Mouse (Mus musculus) frontal cortex, adult (tissue): ENCODE measurements around the gene Gm28043.

Source experiments
- ATAC-seq: cut with Nextera tagmentation; 2 replicates; pipeline ENCODE4 v1.9.2; 2017; ENCODE audit warnings: mild to moderate bottlenecking, moderate library complexity, mixed read lengths; ENCODE audit not compliant: low TSS enrichment

Gm28043 gene

DNA sequence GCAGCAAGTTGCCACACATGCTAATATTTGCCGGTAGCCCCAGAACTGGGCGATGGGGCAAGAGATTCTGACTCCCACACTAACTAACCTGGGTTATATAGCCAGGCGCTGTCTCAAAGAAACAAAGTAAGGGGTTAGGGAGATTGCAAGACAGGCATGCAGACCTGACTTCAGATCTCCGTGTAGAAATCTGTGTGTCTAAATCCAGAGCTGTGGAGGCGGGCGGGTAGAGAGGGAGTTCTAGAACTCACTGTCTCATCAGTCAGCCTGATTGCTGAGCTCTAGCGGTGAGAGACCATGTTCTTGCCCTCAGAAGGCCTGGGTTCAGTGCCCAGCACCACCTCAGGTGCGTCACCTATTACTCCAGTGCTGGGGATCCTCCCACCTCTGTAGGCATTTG, 8.8 kb downstream of the Gm28043 start:
- peak; percentile 74; the same call in 1 of the 2 replicates for ATAC-seq

DNA sequence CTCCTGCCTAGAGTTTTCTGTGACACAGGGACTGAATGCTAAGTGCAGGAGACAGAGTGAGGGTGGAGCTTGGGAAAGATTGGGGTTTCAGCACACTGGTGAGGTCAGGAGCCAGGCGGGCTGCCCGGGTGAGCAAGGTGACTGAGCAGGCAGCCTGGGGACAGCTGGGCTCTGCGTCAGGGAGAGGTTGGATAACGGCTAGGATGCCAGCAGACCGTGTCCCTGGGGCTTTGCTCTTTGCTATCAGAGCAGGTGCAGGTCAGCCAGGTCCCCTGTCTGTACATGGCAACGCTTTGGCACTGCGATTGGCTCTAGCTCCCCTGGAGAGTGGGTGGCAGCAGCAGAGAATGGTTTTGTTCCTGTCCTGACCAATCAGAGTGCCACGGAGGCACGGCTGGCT, 12.6 kb downstream of the Gm28043 start:
- no peak for ATAC-seq

DNA sequence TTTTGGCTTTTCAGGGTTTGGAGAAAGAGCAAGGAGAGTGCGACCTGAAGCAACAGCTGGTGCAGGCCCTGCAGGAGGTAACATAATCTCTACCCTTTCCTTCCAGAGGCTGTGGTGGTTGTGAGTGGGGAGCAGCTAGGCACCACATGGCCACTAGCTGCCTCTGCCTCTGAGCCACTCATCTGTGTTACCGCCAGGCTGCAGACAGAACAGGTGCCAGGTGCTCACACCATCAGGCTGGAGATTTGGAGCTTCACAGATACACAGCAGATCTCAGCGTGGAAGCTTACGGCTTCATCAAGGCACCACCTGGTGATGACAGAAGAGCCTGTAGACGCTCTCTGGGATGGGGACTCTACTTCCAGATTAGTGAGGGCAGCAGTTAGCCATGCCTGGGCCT, 14.3 kb downstream of the Gm28043 start:
- ATAC-seq, result no peak

DNA sequence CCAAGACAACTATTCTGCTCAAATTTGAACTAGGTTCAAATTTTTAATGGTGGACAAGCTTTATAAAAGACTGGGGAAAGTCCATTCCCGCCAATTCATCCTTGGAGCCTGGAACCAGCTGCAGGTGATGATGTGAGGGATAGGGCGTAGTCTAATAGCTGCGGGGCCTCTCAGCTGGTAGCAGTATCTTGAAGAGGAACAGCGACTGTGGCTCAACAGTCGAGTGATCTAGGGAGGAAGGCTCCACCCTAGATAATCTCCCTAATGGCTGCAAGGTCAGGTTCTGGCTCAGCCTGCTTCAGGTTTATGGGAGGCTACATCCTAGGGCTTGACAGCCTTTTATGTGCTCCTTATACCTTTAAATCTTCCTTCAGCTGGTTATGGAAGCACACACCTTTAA, 14.9 kb downstream of the Gm28043 start:
- no peak for ATAC-seq

DNA sequence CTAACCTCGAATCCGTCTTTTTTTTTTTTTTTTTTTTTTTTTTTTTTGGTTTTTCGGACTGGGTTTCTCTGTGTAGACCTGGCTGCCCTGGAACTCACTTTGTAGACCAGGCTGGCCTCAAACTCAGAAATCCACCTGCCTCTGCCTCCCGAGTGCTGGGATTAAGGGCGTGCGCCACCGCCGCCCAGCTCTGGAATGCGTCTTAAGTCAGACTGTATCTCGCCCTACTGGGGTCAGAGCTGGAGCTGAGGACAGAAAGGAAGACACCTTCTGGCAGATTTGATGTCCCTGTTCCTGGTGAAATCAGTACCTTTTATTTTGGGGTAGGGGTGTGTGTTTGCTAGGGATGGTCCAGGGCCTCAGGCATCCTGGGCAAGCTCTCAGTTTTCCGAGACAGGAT, 17.6 kb downstream of the Gm28043 start:
- no peak for ATAC-seq

DNA sequence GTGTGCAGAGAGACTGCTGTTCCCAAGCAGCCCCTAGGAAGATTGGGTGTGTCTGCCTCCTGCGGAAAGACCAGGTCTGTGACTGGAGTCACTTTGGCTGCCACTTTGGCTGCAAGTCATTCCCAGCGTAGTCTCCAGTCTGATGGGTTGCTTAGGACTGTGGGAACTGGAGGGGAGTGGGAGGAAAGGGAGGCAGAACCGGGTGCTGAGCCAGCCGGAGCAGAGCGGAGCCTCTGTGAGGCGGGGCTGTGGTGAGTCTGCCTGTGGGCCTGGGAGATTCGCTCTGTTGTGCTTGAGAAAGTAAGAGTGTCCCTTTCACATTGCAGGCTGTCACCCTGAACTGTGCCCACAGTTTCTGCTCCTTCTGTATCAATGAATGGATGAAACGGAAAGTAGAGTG, 20.8 kb downstream of the Gm28043 start:
- peak; percentile 81; the same call in 1 of the 2 replicates for ATAC-seq

DNA sequence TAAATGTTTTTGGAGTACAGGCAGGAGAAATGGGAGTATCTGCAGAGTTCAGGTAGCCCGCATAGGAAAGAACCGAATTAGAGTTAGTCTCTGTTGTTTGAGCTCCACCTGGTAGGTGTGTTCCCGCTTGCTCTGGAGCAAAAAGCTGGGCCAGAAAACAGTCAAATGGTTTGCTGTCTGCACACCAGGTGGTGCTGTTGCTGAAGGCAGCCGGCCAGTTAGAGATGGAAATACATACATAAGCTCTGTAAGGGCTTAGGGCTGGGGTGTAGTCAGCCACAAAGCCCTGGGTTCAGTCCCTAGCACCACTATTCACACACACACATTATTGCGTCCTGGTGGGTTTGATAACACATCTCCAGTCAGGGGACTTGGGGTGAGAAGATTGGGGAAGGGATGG, 21.4 kb downstream of the Gm28043 start:
- ATAC-seq, result peak; percentile 61

DNA sequence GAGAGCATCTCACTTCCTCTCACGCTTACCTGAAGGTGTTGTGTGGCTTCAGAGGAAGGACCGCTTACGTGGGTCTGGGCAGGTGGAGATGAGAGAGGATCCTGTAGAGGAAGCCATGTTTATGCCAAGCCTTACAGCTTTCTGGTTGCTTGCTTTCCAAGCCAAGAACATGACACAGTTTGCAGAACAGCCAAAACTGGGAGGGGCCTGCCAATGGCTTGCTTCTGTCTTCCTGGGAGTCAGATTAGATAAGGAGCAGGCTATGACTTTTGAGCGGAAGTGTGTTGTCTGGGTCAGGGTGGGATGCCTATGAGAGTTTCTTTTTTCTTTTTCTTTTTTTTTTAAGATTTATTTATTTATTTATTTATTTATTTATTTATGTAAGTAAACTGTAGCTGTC, 22.7 kb downstream of the Gm28043 start:
- no peak for ATAC-seq

DNA sequence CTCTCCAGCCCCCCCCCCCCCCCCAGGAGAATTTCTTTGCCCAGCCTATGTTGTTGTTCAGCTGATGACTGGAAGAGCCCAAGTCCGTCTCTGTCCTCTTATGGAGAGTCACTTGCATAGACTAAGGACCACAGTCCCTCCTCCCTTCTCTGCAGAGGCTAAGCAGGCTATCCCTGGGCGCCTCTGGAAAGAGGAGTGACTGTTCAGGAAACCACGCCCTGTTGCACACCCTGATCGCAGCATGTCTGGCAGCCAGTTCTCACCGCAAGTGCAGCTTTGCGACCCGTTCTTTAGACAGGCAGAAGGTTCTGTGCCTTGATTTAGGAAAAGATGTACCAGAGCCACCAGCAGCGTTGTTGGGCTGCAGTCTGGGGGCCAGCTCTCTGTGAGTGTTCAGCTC, 23.2 kb downstream of the Gm28043 start:
- ATAC-seq, result no peak

DNA sequence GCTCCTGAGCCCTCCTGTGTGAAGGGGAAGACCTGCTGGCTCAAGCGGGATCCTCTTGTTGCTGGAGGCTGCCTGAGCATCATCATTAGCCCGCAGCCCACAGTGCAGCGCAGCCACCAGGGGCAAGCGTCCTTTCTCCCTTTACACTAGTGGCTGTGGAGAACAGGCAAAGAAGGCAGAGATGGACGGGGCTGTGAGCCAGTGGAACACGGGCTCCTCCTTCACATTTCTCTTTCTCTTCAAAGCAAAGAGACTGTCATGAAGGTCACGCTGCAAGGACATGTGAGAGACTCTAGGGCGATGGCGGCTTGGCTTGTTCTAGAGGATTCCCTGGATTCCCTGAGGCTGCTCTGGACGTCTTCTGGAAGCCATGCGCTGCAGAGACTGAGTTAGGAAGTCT, 26.3 kb downstream of the Gm28043 start:
- no peak for ATAC-seq

DNA sequence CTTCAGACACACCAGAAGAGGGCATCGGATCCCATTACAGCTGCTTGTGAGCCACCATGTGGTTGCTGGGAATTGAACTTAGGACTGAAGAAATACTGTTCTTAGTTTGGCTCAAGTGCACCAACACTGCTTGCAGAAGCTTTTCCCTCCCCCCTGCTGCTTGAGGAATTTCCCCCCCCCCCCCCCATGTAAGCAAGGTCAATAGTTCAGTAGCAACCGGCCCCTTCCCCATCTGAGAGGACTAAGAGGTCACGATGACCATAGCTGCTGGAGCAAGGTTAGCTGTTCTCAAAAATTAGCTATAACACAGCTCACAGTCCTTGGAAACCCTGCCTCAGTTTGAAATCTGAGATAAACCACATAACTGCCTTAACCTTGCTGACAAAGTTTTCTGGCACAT, 27.5 kb downstream of the Gm28043 start:
- ATAC-seq, result no peak

DNA sequence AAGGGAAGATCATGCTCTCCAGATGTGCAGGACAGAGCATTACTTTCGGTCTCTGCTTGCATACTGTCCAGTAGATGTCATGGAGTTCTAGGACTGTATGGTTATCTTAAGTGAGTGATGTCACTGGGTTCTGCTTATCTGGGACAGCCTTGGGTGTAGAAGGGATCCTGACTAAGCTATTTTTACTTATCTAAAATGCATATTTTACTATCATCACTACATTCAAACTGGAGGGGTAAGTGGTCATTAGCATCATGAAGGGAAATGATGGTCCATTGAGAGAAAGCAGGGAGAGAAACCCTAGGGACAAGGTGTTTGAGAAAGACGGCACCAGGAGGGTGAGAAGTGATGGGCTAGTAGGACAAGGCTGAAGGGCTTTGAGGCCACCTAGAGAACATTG, 43.6 kb downstream of the Gm28043 start:
- no peak for ATAC-seq

DNA sequence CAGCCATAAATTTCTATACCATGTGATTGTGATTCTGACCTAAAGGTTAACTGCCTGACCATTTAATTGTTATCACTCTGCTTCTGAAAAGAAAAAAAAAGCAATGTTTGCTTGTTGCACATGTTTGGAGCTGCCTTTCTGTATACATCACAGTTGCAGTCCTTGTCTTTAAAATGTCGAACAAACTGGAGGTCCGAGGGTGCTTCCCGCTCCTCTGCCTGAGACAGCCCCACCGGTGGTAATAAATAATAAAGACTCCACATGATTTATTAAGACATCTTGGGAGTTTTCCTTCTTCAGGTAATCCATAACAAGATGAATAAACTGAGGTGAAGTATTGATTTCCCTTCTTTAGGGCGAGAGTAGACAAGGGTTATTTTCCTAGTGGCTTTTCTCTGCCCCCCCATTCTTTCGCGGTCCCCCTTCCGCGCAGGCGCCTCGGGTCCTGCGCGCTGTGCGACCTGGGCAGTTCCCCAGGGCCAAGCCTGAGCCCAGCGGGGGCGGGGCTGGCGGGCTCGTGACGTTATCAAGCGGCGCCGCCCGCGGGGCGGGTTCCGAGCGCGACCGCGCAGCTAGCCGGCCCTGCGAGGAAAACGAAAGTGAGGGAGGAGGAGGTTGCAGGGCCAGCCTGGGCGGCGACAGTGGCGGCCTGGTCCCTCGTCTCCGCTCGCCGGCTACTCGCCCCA, 45.5 kb downstream of the Gm28043 start, which contains the start of gene Cmtr1:
Gene Cmtr1 (plus strand): TSS at position 520 of the 686 bp plus-strand sequence.
- peak; percentile 93 for ATAC-seq

DNA sequence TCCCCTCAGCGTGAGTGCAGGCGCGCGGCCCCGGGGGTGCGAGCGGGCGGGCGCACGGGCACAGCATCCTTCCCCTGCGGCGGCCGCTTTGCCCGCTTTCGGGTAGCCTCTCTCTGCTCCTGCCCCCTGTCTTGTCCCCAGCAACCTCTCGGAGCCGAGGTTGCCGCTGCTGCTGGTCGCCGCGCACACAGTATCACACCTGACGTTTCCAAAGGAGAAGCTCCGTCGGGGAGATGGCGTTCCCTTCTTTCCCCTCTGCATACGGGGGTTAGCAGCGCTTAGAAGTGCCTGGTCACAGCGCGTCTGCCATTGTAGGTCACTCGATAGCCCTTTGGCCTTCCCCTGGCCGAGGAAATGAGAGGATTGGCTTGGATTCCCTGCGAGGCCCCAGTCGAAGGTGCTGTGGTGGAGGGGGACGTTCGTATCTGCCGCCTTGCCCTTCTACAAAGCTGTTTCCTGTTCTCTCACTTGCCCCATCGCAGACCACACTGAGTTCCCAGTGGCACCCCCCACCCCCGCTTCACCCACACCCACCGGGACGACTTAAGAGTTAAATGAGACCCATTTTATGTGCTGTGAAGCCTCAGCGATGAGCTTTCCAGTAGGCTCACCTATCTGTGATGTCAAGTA, 46.2 kb downstream of the Gm28043 start:
- no peak; the same call in 1 of the 2 replicates for ATAC-seq

DNA sequence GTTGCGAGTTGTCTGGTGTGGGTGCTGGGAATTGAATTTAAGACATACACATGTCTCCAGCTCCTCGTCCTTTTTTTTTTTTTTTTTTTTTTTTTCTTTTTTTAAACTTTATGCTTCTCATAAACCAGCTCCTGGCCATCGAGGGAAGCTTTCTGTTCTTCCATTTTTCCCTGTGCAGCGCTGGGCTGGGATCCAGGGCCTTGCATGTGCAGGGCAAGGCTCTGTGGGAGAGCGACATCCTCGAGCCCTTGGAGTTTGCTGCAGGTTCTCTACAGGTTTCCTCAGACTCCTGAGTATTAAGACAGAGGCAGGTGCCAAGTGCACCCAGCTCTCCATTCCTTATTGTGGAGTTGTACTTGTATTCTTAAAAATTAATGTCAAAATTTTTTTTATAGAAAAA, 47.5 kb downstream of the Gm28043 start:
- no peak for ATAC-seq

DNA sequence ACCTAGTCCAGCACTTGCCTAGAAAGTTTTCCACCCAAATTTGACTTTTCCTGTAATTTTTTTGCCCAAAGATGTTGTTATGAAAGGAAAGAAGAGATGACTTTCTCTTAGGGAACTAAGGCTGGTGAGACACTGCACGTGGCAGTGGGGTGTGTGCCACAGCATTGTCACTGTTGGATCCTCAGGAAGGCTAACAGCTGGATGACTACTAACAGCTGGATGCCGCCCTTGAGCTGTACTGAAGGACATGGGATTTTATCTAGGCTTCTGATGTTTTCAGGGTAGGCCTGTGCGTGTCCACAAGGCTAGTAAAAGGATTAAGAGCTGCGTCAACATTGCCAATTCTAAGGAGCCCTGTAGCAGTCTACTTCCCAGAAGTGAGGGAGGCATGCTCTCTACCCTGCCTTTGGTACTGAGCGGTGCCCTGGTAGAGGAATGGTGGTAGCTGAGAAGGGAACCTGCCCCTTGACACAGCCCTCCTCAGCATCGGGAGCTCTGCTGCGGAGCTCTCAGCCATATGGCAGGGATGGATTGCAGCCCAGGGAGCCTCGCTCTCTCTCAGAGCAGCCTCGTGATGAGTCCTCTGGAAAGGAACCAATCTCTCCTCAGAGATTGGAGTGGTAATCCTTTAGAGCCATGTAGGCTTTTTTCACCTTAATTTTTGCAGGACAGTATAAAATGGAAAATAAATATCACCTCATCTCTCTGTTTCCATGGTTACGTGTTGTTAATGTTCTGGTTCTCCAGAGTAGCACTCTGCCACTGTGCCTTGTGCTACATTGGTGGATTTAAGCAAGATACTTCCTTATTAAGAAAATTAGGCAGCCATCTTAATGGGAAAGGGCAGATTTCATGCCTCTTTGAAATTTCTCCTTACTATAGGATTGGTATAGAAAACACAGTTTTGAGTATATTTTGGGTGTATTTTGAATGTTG, 53.6 kb downstream of the Gm28043 start:
- peak; percentile 95 for ATAC-seq

DNA sequence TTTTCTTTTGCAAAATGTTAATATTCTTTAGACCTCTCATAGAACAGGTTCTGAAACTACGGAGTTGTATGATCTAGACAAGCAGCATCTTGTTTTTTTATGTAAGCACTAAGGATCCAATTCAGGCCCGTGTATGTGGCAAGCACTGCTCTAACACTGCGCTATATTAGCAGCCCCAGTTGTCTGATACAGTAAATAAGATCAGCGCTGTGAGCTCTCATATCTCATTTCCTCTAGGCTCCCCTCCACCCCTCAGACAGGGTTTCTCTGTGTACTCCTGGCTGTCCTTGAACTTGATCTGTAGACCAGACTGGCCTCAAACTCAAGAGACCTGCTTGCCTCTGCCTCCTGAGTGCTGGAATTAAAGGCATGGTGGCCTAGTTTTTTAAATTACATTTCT, 54.4 kb downstream of the Gm28043 start:
- ATAC-seq, result no peak

DNA sequence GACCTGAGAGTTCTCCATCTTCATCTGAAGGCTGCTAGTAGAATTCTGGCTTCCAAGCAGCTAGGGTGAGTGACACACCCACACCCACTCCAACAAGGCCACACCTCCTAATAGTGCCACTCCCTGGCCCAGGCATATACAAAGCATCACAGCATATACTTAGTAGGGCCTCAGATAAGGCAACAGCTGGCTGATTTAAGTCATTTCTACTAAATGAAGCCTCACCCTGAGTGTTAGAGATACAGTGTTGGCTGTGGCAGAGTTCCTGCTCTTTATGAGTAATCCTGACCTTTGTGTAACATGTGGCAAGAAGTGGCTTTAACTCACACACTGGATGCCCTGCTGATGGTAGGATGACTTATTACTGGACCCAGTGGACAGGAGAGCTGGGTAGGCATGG, 55.3 kb downstream of the Gm28043 start:
- ATAC-seq, result no peak

DNA sequence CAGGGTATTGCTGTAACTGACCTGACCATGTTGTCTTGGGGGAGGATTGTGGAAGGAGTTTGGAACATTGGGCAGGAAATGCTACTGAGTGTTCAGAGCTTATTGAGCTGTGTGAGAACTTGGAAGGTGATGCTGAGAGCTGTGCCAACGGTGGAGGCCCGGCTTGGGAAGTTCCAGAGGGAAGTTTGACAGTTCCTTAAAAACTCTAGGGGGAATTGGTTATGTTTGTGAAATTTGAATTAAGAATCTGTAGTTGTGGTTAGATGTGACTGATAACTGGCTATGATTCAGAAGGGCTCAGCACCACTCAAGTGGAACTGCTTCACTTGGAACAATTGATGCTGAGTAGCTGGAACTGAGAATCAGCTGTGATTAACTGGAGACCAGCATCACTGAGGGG, 56.3 kb downstream of the Gm28043 start:
- ATAC-seq, result no peak

DNA sequence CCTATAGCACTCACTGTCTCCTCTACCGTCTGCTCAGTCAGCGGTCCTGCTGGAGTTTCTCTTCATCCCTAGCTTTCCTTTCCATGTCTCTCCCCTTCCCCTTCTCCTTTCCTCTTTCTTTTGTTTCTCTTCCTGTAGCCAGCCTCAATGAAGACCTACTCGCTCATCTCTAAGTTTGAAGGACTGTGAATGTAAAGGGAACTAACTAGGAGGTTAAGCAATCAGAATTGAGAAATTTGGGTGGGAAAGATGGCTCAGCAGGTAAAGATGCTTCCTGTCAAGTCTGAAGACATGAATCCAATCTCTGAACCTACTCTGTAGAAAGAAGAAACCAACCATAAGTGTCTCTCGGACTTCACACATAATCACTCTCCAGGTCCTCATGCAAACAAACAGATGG, 58.6 kb downstream of the Gm28043 start:
- no peak for ATAC-seq

DNA sequence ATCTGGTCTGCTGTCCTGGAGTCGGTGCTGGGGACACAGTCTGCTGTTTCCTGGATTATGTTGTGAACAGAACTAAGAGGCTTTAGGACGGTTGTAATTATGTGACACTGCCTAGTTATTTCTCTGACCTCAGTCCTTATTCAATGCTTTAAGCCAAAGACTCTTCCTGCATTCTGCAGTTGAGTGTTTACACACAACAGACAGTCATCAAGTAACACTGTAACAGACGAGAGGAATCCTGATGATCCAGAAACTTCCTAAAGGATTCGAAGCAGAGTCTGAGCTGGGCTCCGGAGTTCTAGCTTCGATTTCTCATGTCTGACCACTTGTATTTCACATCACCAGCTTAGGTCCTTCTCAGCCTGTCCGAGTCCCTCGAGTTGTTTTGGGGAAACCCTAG, 63.9 kb downstream of the Gm28043 start:
- ATAC-seq, result no peak

DNA sequence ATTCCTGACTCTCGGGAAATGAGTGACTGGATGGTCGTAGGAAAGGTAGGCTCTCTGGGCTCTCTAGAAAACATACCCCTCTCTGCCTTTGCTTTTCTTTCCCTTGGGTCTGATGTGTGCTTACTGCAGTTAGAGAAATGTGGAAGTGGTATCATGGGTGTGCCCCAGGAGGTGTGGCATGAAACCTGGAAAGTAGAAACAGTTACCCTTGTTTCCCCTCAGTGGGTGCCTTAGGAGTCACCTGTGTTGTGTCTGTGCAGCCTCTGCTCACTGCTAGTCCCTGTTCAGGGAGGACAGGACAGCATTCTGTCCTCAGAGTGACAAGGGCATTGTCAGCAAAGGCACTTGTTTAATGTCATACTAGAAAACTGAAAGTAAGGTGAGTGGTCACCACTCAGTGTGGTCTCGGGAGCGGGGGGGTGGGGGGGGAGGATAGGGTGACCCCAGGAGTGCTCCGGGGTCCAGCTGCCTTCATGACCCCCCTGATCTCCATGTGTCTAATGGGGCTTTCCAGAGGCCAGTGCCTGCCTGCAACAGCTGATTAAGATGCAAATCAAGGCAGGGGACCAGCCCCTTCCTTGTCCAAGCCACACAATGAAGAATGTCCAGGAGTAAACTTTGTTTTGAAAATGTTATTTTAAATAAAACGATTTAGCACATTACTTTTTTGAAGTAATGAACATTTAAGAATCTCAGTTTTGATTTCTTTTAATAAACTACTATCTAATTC, 64.5 kb downstream of the Gm28043 start:
- ATAC-seq, result no peak
